Mouse (Mus musculus) right cerebral cortex, adult 2 months (tissue): ENCODE data around the gene Tnk2.

Source experiments
- DNase-seq, 2 experiments: peaks; one replicate each; pipeline ENCODE4 v3.0.0; 2021 to 2022; ENCODE audit warnings: low spot score in 2 of 2

The Tnk2 gene

GRCm38 (mm10) chr16:32678812-32679211 is 35.1 kb downstream of the Tnk2 start:
- DNase-seq: no peak

- no peak for DNase-seq
Measured at GRCm38 (mm10) chr16:32679976-32680375, 36.3 kb downstream of the Tnk2 start.

GRCm38 (mm10) chr16:32680806-32681205 is 37.1 kb downstream of the Tnk2 start:
- no peak for DNase-seq

- peak; percentile 77 to 79 for DNase-seq
Measured at GRCm38 (mm10) chr16:32682194-32682593, 38.5 kb downstream of the Tnk2 start.

GRCm38 (mm10) chr16:32682841-32683240 is 39.2 kb downstream of the Tnk2 start:
- no peak for DNase-seq

- peak in 1 of 2 experiments; percentile 44 for DNase-seq
Measured at GRCm38 (mm10) chr16:32683343-32683742, 39.7 kb downstream of the Tnk2 start.

GRCm38 (mm10) chr16:32685405-32685804 is 41.7 kb downstream of the Tnk2 start:
- no peak for DNase-seq

- no peak for DNase-seq
Measured at GRCm38 (mm10) chr16:32685998-32686397, 42.3 kb downstream of the Tnk2 start.

GRCm38 (mm10) chr16:32687221-32687620 is 43.5 kb downstream of the Tnk2 start:
- no peak for DNase-seq

- no peak for DNase-seq
Measured at GRCm38 (mm10) chr16:32688770-32689169, 45.1 kb downstream of the Tnk2 start.

GRCm38 (mm10) chr16:32689501-32689900 is 45.8 kb downstream of the Tnk2 start:
- DNase-seq: peak; percentile 68 to 80

GRCm38 (mm10) chr16:32696841-32697464 is 53.3 kb downstream of the Tnk2 start:
- DNase-seq: no peak

GRCm38 (mm10) chr16:32697665-32698446 is 54.2 kb downstream of the Tnk2 start:
- no peak for DNase-seq

- DNase-seq: no peak
Measured at GRCm38 (mm10) chr16:32698550-32698949, 54.9 kb downstream of the Tnk2 start.

GRCm38 (mm10) chr16:32703312-32703912 is 59.7 kb downstream of the Tnk2 start:
- no peak for DNase-seq

GRCm38 (mm10) chr16:32705606-32706005 is 61.9 kb downstream of the Tnk2 start:
- DNase-seq: no peak

- DNase-seq: no peak
Measured at GRCm38 (mm10) chr16:32707111-32707823, 63.6 kb downstream of the Tnk2 start.

GRCm38 (mm10) chr16:32707824-32708456 is 64.3 kb downstream of the Tnk2 start:
- DNase-seq: no peak

- no peak for DNase-seq
Measured at GRCm38 (mm10) chr16:32708457-32709033, 64.9 kb downstream of the Tnk2 start.

GRCm38 (mm10) chr16:32709116-32709515 is 65.4 kb downstream of the Tnk2 start:
- no peak for DNase-seq

- DNase-seq: peak; percentile 13 to 21
Measured at GRCm38 (mm10) chr16:32710426-32711070, 66.9 kb downstream of the Tnk2 start.
